Mouse (Mus musculus) fat pad, adult 2 months (tissue): ENCODE data around the gene Sema4d.

ENCODE experiments used
- DNase-seq: peaks from one replicate; pipeline ENCODE4 v3.0.0-alpha.2; 2011; ENCODE audit warnings: low read depth, low spot score; ENCODE audit errors: extremely low read depth

Sema4d gene

GRCm38 (mm10) chr13:51778983-51779962 lies 14.3 kb downstream of the Sema4d start:
- no peak for DNase-seq

- DNase-seq, result no peak
These were observed 15.1 kb downstream of the Sema4d start for GRCm38 (mm10) chr13:51778351-51778982.

- DNase-seq, result no peak
These were observed 15.7 kb downstream of the Sema4d start for GRCm38 (mm10) chr13:51777738-51778274.

- peak; percentile 88 for DNase-seq
These were observed 16.4 kb downstream of the Sema4d start for GRCm38 (mm10) chr13:51777048-51777737.

GRCm38 (mm10) chr13:51776160-51776737 lies 17.3 kb downstream of the Sema4d start:
- DNase-seq, result peak; percentile 93

DNA sequence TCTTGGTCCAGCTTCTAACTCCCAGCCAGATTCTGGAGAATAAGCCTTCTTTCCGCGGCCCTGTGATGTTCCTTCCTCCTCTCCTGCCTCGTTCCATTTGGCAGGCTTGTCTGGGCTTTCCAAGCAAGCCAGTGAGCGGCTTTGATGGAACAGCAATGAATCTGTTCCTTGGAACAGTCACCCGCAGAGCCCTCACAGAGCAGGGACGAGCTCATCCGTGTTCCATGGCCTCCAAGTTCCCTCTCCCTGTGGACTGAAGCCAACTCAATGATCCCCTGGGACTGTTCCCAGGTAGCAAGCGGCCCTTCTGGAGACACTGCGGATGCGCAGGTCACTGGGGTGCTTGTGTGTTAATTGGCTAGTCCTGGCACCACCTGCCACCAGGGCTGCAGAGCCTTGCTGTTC lies 21.7 kb downstream of the Sema4d start:
- DNase-seq, result no peak

- DNase-seq, result no peak
These were observed 22.7 kb downstream of the Sema4d start for GRCm38 (mm10) chr13:51770647-51771427.

DNA sequence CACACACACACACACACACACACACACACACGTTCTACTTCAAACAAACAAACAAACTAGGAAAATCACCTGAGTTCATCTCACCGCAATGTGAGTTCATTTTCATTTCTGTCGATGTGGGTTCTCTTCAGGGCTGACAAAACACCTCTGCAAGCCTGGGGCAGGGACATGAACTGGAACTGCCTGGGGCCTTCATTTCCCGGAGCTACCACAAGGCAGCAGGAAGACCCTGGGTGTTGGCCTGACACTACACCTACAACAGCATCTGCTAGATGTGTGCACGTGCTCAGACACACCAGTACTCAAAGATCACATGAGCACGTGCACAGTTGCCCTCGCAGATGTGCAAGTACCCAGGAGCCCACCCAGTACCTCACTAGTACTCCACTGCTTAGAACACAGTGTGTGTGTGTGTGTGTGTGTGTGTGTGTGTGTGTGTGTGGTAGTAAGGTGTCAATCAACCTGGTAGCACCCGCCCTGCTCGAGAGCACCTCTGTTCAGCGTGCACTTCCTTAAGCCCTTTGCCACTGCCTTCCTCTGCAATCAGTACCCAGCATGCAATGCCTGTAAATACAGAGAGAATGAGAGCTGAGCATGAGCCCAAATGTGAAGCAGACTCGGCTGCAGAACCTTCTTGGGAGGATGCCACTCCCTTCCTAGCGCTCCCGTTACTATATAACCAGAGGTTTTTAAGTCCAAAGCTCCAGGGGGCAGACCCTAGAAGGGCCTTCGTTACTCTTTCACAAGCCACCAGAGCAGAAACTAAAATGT lies 25.4 kb downstream of the Sema4d start:
- no peak for DNase-seq

- no peak for DNase-seq
These were observed 26.0 kb downstream of the Sema4d start for GRCm38 (mm10) chr13:51767513-51767912.

DNA sequence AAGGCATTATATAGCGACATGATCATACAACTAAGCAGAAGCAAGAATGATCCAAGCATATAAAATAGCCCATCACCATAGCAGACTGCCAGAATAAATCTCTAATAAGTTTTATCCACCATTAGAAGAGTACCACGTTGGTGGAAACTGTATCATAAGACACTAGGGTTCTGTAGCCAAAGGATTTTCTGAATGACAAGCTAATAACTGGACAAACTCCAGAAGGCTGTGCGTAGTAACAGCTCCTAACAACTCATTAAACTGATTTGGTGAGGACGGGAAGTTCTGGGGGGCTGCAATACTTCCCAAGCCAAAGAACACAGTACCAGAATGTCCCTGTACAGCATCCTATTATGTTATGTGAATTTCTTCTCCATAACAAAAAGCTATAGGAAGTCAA lies 26.8 kb downstream of the Sema4d start:
- DNase-seq, result no peak

DNA sequence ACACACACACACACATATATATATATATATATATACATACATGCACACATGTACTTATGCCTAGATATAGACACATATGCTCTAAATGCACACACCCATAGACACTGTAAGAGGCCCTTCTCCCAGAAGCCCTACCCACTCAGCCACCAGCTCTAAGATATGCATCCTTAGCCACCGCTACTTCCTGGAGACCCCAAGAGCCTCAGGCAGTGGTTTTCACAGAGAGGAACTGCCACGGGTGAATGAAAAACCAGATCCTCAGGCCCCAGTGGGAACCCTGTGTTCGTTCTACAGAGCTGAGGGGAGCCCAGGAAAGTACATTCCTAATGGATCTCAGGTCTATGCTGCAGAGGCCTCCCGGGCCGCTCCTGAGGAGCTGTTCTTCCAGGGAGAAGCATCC lies 28.2 kb downstream of the Sema4d start:
- no peak for DNase-seq

DNA sequence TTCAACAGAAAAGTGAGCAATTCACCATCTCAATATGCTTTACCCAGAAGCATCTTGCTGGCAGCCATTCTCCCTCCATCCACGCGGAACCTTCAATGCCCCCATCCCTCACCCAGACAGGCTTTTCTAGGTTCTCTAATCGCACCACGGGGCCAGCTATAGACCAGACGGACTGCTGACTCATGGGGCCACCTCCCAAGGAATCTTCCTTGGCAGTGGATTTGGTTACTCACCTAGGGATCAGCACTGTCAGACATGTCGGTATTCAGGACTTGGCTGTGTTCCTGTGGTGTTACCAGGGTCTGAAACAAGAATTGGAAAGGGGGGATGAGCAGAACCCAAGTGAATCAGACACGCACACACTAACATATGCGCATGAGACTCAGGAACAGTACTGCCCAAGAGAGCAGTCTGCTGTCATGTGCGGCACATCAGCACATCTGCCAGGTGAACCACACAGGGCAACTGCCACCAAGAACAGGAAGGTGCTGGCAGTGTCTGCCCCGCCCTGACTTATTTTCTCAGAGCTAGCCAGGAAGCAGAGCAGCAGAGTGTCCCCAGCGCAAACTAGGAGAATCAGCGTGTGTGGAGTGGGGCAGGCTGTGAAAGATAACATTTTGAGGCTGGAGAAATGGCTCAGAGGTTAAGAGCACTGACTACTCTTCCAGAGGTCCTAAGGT lies 30.4 kb downstream of the Sema4d start:
- no peak for DNase-seq

DNA sequence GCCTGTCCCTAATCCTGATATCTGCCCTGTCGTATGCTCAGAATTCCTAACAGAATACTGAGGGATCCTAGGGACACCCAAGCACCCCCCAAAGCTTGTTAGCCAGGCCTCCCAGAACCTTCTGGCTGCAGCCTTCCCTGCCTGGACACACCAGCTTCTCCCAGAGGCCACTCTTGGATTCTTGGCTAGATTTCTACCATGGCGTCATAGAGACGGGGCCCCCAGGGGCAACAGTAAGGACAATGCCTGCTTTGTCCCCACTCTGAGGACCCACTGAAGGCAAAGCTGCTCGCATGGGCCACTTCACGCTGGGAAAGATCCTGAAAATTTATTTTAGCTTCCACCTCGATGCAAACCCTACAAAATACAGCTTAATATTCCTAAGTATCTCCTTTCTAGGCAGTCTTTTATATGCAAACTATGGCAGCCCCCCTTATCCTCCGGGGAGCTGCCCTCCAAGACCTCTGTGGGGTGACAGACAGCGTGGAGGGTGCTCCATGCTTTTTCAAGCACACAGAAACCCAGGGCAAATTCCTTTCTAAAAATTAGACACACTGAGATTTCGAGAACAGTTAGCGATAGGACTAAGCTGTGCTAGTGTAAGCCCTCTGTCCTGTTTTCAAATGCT lies 32.2 kb downstream of the Sema4d start:
- no peak for DNase-seq

- no peak for DNase-seq
These were observed 34.1 kb downstream of the Sema4d start for GRCm38 (mm10) chr13:51759256-51759987.

- no peak for DNase-seq
These were observed 35.1 kb downstream of the Sema4d start for GRCm38 (mm10) chr13:51758428-51758827.

GRCm38 (mm10) chr13:51757099-51757498 lies 36.4 kb downstream of the Sema4d start:
- no peak for DNase-seq

DNA sequence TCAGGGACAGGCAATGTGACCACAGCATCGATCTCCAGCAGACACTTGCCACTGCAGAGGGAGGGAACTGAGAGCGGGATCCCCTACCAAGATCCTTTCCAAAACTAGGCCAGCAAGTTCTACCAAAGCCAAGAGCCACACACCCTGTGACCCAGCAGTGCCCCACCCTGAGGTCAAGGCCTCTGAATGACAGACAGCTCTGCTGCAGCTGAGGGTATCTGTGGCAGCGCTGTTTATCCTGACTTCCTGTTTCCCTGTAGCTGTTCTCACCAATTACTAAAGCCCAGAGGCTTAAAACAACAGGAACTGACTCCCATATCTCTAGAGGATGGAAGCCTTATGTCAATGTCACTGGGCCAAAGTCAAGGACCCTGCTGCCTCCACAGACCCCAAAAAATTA lies 37.0 kb downstream of the Sema4d start:
- no peak for DNase-seq

DNA sequence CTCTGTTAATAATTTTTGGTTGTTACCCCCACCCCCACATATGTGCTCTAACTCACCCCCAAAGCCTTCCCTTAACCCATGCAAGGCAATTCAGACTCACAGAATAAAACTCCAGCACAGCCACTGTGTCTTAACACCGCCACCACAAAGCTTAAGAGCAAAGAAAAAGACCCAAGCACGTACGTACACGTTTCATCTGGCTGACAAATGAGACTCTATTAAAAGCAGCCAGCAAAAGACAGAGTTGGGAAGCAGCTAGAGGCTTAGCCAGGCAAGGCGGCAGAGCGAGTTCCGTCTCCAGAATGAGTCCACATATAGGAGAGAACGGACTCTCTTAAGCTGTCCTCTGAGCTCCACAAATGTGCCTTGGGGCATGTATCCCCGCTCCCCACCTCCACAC lies 37.5 kb downstream of the Sema4d start:
- no peak for DNase-seq
